Mouse (Mus musculus) heart, embryonic 10.5 days (tissue): Measurements from ENCODE around the gene Khdc1a. TPM values are rescaled to one million over a fixed set of nuclear protein-coding genes. Genes with fewer than 3 reads are reported as not detected.
"Not testable (repeated sequence)": the region's sequence is repeated elsewhere in the genome, so short reads cannot be mapped to it uniquely, and the experiment has no call there.

Experiments
- DNase-seq: peaks from one replicate; pipeline ENCODE4 v3.0.0-alpha.2; 2017; ENCODE audit warnings: low spot score
- H3K27ac ChIP-seq: fragments of 300-500 bp; sonication (generic); 2 replicates; pipeline ENCODE4 v1.5.1; 2016; ENCODE audit warnings: mild to moderate bottlenecking
- H3K27me3 ChIP-seq: fragments of 300-500 bp; sonication (generic); 2 replicates; pipeline ENCODE4 v1.6.1; 2016; ENCODE audit warnings: mild to moderate bottlenecking; ENCODE audit not compliant: poor library complexity, insufficient read depth, severe bottlenecking
- H3K36me3 ChIP-seq: fragments of 300-500 bp; sonication (generic); 2 replicates; pipeline ENCODE4 v1.6.1; 2016; ENCODE audit warnings: mild to moderate bottlenecking, moderate library complexity
- H3K4me1 ChIP-seq: fragments of 300-500 bp; sonication (generic); 2 replicates; pipeline ENCODE4 v1.6.1; 2016; ENCODE audit warnings: mild to moderate bottlenecking
- H3K4me3 ChIP-seq: fragments of 300-500 bp; sonication (generic); 2 replicates; pipeline ENCODE4 v1.5.1; 2016; ENCODE audit warnings: mild to moderate bottlenecking, moderate library complexity
- H3K9me3 ChIP-seq: fragments of 300-500 bp; sonication (generic); 2 replicates; pipeline ENCODE4 v1.6.1; 2016; ENCODE audit warnings: mild to moderate bottlenecking, moderate library complexity
- WGBS: fragments of 180-500 bp; shearing (Covaris S2); methylation state at CpG from one replicate; pipeline ENCODE4 v1.1.7; 2016; 5-methylcytosine and 5-hydroxymethylcytosine counted together
- polyA plus RNA-seq: library from polyadenylated mRNA; unstranded; fragments of >200 nt; fragmentation: Nextera tagmentation; extraction: Ambion mirVana; gene quantifications from 2 replicates; pipeline ENCODE4 v1.2.1, GENCODE M21; 2016

The Khdc1a gene
- polyA plus RNA-seq, 1 experiment from 2014 or later = not detected

GRCm38 (mm10) chr1:21326733-21327132, 22.7 kb upstream of the Khdc1a start:
- Histone ChIP-seq H3K27me3 (no peaks in the 10 kb centered on the region), H3K27ac (no peak overlapping the region), H3K4me1 (no peaks in the 10 kb centered on the region), H3K36me3 (no peaks in the 10 kb centered on the region), H3K4me3 (no peak overlapping the region), H3K9me3 (no peaks in the 10 kb centered on the region)
- WGBS = 86% methylated on average over 7 of the region's 7 CpGs
- no peak for DNase-seq

- not testable (repeated sequence) for H3K4me3 ChIP-seq, H3K9me3 ChIP-seq, H3K27ac ChIP-seq, H3K4me1 ChIP-seq, H3K36me3 ChIP-seq, DNase-seq, H3K27me3 ChIP-seq
These were observed 18.3 kb upstream of the Khdc1a start for GRCm38 (mm10) chr1:21331161-21331560.

GRCm38 (mm10) chr1:21333222-21333973, 16.0 kb upstream of the Khdc1a start:
- no peak for DNase-seq
- Histone ChIP-seq H3K4me1 (no peaks in the 10 kb centered on the region), H3K27me3 (no peaks in the 10 kb centered on the region), H3K9me3 (no peaks in the 10 kb centered on the region), H3K27ac (no peak overlapping the region), H3K4me3 (no peak overlapping the region), H3K36me3 (no peaks in the 10 kb centered on the region)
- WGBS = 72% methylated on average over 16 of the region's 16 CpGs

GRCm38 (mm10) chr1:21335836-21336235, 13.6 kb upstream of the Khdc1a start:
- no peak for DNase-seq
- no peaks in the 10 kb centered on the region for H3K36me3 ChIP-seq
- H3K27me3 ChIP-seq = no peaks in the 10 kb centered on the region
- no peaks in the 10 kb centered on the region for H3K4me1 ChIP-seq
- H3K9me3 ChIP-seq = no peaks in the 10 kb centered on the region
- H3K27ac ChIP-seq = no peak overlapping the region
- H3K4me3 ChIP-seq = no peak overlapping the region

GRCm38 (mm10) chr1:21340745-21341144, 8.7 kb upstream of the Khdc1a start:
- H3K27ac ChIP-seq = no peak overlapping the region
- no peaks in the 10 kb centered on the region for H3K4me1 ChIP-seq
- no peak overlapping the region for H3K4me3 ChIP-seq
- WGBS = 93% methylated on average over 1 of the region's 1 CpGs
- H3K27me3 ChIP-seq = no peaks in the 10 kb centered on the region
- no peaks in the 10 kb centered on the region for H3K9me3 ChIP-seq
- H3K36me3 ChIP-seq = no peaks in the 10 kb centered on the region
- DNase-seq = no peak

- WGBS = 56% methylated on average over 4 of the region's 4 CpGs
- H3K4me1 ChIP-seq = no peaks in the 10 kb centered on the region
- no peak for DNase-seq
- no peaks in the 10 kb centered on the region for H3K9me3 ChIP-seq
- H3K27ac ChIP-seq = no peak overlapping the region
- H3K4me3 ChIP-seq = no peak overlapping the region
- H3K27me3 ChIP-seq = no peaks in the 10 kb centered on the region
- no peaks in the 10 kb centered on the region for H3K36me3 ChIP-seq
These were observed 5.2 kb upstream of the Khdc1a start for GRCm38 (mm10) chr1:21344253-21344652.

GRCm38 (mm10) chr1:21344752-21345151, 4.7 kb upstream of the Khdc1a start:
- 74% methylated on average over 7 of the region's 7 CpGs for WGBS
- H3K9me3 ChIP-seq, H3K36me3 ChIP-seq: not testable (repeated sequence)

GRCm38 (mm10) chr1:21368031-21368430, 18.6 kb downstream of the Khdc1a start, which contains the start of gene Khdc1c:
Gene Khdc1c, plus strand, starts transcription at chr1:21368331.
- DNase-seq = not testable (repeated sequence)

More at GRCm38 (mm10) chr1:21344752-21345151, 4.7 kb upstream of the Khdc1a start:
- H3K27me3 ChIP-seq, H3K4me3 ChIP-seq, H3K27ac ChIP-seq, DNase-seq, H3K4me1 ChIP-seq: not testable (repeated sequence)

GRCm38 (mm10) chr1:21383256-21383655, 33.8 kb downstream of the Khdc1a start, which contains the start of gene Khdc1b:
Gene Khdc1b, plus strand, starts transcription at chr1:21383556.
- Histone ChIP-seq H3K4me3 (no peak within 1 kb of the TSS), H3K27me3 (no peaks in the 10 kb centered on the region), H3K4me1 (no peaks in the 10 kb centered on the region), H3K36me3 (no peaks in the 10 kb centered on the region), H3K9me3 (no peaks in the 10 kb centered on the region), H3K27ac (no peak within 1 kb of the TSS)
- DNase-seq = no peak
- 86% methylated on average over 1 of the region's 1 CpGs for WGBS

More at GRCm38 (mm10) chr1:21368031-21368430, 18.6 kb downstream of the Khdc1a start, which contains the start of gene Khdc1c:
- not testable (repeated sequence) for H3K27ac ChIP-seq, H3K4me1 ChIP-seq, H3K4me3 ChIP-seq, H3K9me3 ChIP-seq, H3K27me3 ChIP-seq, H3K36me3 ChIP-seq
- 66% methylated on average over 1 of the region's 1 CpGs for WGBS

- Histone ChIP-seq H3K4me1 (no peaks in the 10 kb centered on the region), H3K27me3 (no peaks in the 10 kb centered on the region), H3K4me3 (no peak overlapping the region), H3K9me3 (no peaks in the 10 kb centered on the region), H3K27ac (no peak overlapping the region), H3K36me3 (no peaks in the 10 kb centered on the region)
- no peak for DNase-seq
- WGBS = 77% methylated on average over 6 of the region's 6 CpGs
These were observed 41.8 kb downstream of the Khdc1a start for GRCm38 (mm10) chr1:21391138-21391671.

Other genes starting within 250 kb of the Khdc1a start
- 8.7 and 12.9 TPM in 2 replicates for gene Tmem14a, start 131.1 kb upstream of the Khdc1a start, polyA plus RNA-seq
- 0.51 TPM in 1 of 2 replicates, not detected in the other for gene Gsta3, start 109.1 kb upstream of the Khdc1a start, polyA plus RNA-seq
- not detected in 2 replicates for gene Khdc1c, start 18.7 kb downstream of the Khdc1a start, polyA plus RNA-seq
- 0.08 TPM in 1 of 2 replicates, not detected in the other for gene Khdc1b, start 33.9 kb downstream of the Khdc1a start, polyA plus RNA-seq